Mouse (Mus musculus): ENCODE data around the gene Gtf2ird2.

Gene Gtf2ird2

DNA sequence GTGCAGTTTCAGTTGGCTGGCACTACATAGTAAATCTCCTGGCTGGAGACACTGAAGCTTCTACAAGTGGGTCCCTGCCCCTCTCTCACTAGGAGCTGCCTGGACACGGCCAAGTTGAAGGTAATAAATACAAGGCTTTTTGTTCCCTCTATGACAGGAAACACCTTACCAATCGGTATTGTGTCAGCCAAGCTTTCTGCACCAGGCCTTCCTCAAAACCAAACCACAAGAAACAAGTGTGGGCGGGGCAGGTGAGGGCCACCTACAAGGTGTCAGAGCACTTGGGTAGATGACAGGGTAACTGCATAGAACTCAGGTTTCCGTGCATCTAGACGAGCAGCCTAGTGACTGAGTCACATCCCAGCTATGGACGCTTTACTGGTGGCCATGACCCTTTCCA, 53.0 kb downstream of the Gtf2ird2 start:
- DNase-seq = peak; percentile 82

DNA sequence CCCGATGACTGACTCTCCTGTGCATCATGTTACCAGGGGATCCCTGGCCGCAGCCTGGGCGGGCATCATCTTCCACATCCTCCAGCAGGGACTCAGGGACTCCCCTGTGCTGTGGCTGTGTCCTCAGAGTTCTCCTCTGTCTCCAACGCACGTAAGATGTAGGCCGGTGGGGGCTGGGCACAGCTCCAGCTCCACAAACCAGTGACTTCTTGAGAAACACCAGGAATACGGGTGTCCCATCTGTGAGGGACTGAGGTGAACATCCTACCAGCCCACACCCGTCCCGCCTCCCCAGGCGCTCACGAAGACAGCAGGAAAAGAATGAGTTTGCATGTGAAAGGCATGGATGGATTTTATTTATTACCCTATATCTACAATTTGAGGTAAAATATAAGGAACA, 53.7 kb downstream of the Gtf2ird2 start:
- no peak for DNase-seq

DNA sequence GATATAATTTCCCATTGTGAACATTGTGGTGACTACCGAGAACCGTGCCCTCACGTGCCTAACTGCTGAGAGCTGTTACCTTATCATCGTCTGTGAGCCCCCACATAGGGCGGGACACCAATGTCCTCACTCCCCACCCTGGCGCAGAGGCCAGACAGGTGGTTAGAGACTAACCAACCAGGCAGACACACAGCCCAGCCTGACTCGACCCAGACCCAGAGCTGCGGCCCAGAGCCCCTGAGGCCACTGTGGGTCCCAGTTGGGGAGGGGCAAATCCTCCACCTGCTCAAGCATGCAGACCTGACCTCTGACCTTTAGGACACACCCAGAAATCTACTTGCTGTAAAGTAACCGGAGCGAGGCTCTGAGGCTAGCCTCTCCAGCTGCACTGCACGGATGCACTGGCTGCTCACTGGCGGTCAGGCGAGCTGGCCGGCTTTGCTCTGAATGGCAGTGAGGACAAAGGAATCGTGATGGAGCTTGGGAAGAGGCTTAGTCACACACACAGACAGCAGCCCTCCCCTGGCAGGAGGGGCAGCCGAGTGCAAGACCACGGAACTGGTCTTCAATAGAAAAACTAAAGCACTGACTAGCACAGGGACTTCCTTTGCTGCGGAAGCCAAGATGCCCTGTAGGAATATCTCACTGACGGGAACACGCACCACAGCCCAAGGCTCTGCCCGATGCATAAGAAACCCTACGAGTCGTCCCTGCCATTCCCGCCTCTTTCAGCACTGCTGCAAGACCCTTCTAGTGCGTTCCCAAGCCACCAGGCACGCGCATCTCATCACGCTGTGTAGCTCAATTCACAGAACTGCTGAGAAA, 54.3 kb downstream of the Gtf2ird2 start:
- DNase-seq = no peak

DNA sequence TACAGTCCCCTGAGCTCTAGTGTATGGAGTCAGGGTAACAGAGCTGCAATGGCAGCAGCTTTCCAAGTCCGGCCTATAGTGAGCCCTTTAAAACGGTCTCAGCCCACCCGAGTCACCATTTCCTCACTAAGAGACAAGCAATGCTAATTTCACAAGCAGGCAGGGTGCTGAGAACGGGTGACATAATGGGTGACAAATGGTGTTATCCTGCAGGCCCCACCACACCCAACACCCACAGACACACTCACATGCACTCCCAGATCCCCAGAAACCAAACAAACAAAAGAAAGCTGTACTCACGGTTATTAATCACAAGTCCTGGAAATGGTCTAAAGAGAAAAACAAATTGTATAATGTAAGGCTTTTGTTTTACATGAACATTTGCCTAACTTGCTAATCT, 58.0 kb downstream of the Gtf2ird2 start:
- DNase-seq = no peak

DNA sequence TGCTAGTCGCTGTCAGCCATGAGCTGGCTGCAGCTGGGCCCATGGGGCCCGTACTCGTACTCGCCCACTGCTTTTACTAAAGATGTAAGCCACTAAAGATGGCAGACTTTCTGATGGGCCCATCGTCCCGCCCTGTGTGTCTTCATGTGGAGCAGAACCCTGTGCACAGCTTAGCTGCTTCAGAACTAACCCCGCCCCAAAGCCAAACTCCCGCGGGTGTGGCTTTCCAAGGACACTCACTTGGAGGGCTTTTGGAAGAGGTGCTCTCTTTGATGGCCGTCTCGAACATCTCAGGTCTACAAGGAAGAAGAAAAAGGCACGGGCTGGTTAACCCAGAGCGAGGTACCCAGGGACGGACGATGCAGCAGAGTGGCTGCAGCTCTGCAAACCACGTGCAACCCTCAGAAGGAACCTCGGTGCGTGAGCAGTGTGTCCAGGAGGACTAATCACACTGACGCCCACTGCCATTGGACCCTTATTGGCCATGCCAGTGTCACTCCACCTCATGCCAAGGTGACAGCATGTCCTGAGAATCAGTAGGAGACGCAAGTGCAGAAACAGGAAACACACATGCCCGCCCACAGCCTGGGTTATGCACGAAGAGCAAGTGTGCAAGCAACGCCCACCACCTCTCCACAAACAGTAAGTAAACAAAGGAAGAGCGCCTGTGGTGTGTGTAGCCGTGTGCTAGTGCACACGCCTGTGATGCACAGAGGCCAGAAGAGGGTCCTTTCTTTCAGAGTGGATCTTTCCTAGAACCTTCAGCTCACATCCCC, 60.0 kb downstream of the Gtf2ird2 start:
- DNase-seq = no peak

DNA sequence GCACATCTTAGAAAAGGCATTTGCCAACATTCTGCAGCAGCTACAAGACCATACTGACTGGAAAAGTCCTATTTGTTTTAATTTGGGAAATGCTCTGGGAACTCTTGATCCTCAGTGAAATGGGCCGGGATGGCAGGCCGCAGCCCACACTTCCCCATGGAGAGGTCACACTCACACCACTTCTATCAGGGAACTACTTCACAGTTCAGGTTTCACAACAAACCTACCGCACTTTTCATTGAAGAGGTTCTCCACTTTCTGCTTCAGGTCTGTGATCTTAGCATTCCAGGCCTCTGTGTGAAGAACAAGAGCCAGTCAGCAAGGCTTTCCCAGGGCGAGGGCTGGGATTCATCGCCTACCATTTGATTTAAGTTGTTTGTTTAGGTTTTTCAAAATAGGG, 61.1 kb downstream of the Gtf2ird2 start:
- DNase-seq = peak; percentile 84

DNA sequence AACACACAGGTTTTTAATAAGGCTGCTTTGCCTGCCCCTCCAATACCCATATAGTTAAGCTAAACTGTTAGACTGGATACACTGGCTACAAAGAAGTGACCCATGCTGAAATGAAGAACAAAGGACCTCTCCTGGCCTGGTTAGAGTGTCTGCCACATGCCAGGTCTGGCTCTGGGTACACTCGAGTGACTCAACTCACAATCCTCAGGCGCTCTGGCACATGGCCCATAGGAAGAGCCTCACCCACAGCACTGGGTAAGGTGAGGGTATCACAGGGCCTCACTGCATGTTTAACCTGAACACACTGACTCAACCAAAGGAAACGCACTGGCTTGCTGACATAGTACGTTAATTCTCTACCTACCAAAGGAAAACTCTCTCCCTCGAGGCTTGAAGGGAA, 62.3 kb downstream of the Gtf2ird2 start:
- DNase-seq = peak; percentile 79

DNA sequence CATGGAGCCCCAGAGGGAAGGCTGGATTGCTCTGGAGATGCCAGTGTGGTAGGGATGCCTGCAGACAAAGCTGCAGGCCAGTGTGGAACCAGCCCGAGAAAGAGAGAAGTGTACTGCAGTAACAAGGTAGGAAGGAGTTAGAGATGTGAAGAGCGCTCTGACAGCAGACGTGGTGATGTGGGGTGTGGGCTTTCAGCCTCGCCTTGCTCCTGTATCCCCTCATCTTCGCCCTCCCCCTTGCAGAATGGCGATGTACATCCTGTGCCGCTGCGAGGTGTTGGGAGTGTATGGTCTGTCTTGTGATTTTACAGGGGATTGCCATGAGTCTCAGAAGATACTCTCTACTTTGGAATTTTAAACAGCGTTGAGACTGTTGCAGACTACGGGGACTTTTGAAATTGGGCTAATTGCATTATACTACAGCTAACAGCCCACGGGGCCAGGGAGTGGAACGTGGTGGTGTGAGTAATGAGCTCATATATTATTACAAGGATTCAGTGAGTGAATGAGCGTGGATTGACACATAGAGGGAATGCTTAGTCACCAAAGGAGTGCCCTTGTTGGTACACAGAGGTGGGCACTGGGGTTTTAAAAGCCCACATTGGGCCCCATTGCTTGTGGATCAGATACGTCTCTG, 64.9 kb downstream of the Gtf2ird2 start:
- no peak for DNase-seq

DNA sequence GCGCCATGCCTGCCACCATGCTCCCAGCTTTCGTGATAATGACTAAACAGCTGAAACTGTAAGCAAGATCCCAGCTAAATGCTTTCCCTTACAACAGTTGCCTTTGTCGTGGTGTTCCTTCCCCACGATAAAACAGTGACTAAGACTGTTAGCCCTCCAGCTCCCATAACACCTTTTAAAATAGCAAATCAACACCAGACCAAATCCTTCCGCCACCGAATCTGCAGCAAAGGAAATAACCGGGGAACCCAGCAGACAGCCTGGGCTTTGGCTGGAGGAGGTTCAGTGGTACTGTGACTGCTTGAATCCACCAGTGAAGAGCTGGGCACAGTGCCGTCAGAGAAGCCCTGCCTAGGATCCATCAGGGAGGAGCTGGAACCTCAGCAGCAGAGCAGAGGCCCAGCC, 65.4 kb downstream of the Gtf2ird2 start:
- no peak for DNase-seq

DNA sequence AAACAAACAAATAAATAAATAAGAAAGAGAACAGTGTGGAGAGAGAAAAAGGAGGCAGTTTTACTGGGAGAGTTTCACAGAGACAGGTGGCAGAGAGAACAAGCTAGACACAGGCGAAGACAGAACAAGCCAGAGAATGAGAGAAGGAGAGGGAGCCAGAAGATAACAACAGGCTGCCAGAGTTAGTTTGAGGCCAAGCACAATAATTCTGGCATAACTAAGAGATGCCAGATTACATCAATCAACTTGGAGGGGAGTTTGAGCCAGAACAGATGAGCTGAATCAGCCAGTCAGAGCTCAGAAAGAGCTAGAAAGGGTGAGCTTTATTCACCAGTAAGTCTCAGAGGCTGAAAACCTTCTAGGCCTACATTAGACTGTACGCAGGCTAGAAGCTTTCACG, 66.8 kb downstream of the Gtf2ird2 start:
- DNase-seq = no peak

DNA sequence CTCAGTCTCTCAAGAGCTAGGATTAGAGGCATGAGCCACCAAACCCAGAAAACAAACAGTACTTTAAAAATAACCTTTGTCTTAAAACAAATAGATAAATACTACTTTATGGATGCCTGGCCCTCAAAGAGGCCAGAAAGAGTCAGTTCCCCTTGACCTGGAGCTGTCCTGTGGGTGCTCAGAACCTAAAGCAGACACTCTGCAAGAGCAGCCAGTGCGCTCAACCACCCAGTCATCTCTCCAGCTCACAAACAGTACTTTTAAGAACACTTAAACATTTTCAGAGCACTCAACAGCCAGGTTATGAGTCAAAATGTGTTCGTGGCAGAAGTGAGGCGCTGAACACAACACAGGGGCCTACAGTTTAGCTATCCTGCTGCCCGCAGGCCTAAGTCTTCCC, 67.3 kb downstream of the Gtf2ird2 start:
- no peak for DNase-seq

DNA sequence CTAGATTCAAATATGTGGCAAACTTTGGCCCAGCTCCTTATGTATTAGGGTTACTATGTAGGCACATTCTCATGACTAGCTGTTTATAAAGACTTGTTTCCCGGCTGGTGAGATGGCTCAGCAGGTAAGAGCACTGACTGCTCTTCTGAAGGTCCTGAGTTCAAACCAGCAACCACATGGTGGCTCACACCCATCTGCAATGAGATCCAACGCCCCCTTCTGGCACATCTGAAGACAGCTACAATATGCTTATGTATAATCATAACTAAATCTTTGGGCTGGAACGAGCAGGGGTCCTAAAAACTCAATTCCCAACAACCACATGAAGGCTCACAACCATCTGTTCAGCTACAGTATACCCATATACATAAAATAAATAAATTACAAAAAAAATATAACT, 70.0 kb downstream of the Gtf2ird2 start:
- DNase-seq = no peak

DNA sequence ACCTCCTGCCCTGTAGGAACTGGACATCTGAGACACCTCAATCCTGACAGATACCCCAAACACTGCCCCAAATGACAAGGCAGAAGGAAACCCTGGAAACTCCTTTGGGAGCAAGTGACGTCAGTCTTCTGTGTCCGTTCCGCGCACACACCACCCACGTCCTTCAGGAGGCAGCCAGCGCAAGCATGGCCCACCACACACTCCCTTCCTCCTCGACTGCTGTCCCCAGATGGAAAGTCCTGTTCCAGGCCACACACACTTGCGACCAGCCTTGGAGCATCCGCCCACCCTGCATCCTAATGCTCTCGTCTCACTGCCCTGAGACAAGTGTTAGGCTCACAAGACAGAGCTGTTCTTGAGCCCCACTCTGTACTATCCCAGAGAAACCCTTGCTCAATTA, 71.5 kb downstream of the Gtf2ird2 start:
- DNase-seq = no peak

DNA sequence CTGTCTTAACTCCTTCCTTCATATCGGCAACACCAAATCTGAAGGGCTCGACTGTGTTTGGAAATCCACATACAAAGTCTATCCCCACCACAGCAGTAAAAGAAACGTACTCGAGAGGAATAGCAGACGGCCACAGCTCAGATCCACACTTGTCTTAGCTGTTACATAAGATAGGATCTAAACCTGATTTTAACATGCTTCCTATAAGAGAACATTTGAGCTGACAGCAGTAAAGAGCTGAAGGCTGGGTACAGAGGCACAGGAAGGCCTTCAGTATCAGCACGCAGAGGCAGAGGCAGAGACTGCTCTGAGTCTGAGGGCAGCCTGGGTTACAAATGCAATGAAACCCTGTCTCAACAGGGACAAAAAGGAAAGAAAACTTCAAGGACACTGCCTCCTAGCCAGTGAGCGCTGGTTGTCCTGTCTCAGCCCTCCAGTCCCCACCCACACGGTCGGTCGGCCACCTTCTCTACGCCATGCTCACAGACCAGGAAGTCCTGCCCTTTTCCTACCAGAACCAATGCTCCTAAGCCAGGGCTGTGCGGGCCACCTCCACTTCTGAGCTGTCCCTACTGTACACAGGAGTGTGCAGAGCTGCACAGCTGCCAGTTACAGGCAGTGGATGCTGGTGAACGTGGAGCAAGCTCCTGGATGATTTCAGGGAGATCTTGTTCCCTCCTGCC, 73.7 kb downstream of the Gtf2ird2 start:
- no peak for DNase-seq

DNA sequence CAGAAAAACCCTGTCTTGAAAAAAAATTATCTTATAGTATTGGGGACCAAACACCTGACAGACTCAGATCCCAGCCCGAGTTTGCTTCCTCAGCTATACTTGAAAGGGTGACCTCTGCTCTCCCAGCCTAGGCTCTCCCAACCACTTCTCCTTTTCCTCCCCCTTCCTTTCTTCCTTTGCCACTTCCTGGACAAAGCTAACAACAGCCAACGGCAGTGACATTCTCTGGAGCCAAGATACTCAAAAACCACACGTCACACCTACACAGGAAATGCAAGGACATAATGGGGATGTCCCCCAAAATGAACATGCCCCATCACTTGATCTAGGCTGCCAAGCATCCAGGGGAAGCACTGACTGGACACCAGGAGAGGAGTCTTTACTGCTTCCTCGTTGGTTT, 74.6 kb downstream of the Gtf2ird2 start:
- DNase-seq = no peak

DNA sequence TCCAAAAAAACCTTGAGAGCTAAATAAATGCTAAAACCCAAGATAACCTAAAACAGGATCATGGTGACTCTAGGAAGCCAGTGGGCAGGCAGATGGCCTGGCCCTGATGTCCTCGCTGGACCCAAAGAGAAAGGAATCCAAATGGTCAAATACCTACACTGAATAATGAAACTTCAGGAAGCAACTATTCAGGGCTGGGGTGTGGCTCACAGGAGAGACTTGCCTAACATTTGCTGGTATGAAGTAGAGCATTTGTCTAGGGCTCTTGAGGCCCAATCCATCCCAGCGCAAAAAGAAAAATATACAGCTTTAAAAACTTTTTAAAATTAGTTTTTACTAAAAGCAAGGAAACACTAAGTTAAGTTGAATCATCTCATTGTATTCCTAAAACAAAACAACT, 75.1 kb downstream of the Gtf2ird2 start:
- no peak for DNase-seq

DNA sequence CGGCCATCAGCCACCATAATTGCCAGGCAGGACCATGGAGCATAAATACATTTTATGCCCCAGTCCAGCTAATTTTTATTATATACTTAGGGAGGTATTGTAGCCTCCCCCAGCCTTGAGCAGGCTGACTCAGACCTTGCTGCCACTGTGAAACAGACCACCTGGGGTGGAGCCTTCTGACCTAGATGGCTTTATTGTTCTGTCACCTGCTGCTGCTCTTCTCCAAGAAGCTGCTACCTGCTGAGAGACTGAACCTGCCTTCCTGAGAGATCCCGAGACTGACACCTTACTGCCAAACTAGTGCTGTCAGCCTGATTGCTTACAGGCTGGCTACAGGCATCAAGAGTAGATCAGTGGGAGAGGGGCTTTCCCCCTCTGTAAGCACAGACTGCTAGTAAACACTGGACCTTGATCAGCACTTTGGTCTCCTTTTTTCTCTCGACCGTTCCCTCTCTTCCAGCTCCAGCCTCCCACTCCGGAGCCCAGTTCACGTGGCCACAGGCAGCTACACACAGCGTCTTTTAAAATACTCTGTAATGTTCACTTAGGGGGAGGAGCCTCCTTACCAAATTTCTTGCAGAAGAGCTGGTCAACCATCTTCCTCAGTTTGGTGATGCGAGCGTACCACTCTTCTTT, 76.3 kb downstream of the Gtf2ird2 start:
- no peak for DNase-seq

DNA sequence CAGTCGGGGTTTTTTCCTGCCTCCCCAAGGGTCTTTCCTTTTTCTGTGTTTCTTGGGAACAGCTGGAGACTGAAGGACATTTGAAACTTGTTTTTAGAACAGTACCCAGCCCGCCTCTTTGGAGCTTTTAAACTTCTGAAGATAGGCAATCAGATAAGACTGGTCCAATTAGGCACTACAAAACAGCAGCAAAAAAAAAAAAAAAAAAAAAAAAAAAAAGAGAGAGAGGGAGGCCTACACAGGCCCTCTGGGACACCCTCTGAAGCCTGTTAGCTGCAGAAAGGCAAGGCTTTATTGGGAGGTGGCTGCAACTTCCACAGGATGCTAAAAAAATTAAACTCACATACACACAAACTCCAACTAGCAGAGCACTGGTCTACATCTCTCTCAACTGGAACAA, 82.1 kb downstream of the Gtf2ird2 start:
- DNase-seq = no peak

DNA sequence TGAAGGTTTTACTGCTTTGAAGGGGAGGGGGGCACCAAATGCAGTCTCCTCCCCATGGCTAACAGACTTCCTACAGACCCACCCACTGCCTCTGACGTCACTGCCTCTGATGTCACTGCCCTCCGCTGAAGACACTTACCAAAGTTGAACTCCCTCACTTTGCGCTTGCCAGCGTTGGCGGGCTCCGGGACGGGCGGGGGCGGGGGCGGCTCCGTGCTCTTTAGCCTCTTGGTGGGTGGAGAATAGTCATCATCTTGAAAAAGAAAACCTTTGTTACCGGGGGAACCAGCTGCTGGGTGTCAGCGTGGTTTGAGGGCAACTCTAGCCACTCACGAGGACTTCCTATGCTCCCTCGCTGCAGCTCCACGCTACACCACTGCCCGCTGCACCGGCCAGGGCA, 82.6 kb downstream of the Gtf2ird2 start:
- DNase-seq = no peak

DNA sequence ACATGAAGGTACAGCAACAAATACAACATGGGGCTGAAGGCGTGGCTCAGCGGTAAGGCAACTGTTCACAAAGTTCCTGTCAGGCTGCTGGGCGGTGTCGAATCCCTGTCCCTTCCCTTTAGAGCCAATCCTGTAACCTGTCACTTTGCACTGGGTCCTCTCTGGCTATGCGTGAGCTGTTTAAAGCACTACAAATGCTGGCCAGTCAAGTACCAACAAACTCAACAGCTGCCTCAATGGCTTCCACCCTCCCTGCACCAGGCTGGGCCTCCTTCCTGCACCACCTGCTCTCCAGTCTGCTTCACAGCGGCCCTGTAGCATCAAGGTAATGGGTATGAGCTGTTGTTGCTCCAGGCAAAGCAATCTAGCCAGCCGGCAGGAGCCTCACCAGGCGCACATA, 84.9 kb downstream of the Gtf2ird2 start:
- DNase-seq = no peak

DNA sequence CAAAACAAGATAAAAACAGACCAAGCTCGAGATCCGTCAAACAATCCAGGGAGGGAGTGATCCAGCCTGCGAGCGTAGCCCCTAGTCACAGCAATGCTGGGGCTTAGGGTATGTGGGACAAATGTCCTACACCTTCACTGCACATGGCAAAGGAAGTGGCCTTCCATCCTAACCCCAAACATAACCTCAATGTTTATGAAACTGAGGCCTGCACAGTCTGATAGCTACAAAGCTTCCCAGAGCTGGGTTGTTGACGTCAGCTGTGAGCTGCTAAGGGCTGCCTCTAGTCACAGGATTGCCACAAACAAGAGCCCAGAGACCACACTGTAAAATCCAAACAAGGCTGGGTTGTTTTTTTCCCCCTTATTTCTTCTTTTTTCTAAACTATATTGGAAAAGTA, 85.9 kb downstream of the Gtf2ird2 start:
- DNase-seq = peak; percentile 52

DNA sequence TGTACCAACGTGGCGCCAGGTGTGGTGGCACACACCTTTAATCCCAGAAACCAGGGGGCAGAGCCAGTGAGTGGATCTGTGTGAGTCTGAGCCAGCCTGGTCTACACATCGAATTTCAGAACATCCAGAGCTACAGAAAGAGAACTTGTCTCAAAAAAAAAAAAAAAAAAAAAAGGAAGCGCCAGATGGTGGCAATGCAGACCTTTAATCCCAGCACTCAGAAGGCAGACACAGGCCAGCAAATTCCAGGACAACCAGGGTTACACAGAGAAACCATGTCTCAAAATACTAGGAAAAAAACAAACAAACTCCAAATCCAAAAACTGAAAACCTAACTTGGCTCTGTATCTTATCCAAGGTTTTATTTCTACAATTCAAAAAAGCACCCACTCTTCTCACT, 86.7 kb downstream of the Gtf2ird2 start:
- no peak for DNase-seq

DNA sequence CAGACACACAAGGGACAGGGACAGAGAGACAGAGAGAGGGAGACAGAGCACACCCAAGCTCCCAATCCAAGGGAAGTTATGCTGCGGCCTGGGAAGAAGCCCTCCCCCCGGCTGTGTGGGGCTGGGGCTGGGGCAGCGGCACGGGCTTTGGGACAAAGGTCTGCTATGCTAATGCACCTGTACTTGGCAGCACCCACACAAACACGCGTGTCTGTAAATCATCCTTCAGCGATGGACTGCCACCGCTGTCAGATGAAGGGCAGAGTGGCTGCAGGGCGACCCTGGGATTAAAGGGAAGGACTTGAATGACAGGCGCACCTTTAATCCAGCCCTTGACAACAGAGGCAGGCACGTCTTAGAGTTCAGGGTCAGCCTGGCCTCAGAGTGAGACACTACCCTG, 87.6 kb downstream of the Gtf2ird2 start:
- no peak for DNase-seq

Measured in lung, postnatal 36 days (tissue).